Mouse (Mus musculus) heart, postnatal 25 days (tissue): ENCODE results near the gene Pradc1. TPM values are rescaled to one million over a fixed set of nuclear protein-coding genes. Genes with fewer than 3 reads are reported as not detected.
"Not testable (repeated sequence)": the region's sequence is repeated elsewhere in the genome, so short reads cannot be mapped to it uniquely, and the experiment has no call there.

Experiments
- DNase-seq: peaks from one replicate; pipeline ENCODE4 v3.0.0; 2022; ENCODE audit warnings: low spot score
- intact Hi-C: fragments of 180-260 bp; cut with DNase I; formaldehyde crosslinking; loops from one replicate; pipeline ENCODE4 v1.15.1; 2025
- total RNA-seq, 2 experiments: library from RNA; stranded (reverse); gene quantifications; 2 replicates each; pipeline ENCODE4 v1.2.3; 2021

The Pradc1 gene
- total RNA-seq, 2 experiments from 2014 or later, result 10.2 to 13.8 TPM

DNA sequence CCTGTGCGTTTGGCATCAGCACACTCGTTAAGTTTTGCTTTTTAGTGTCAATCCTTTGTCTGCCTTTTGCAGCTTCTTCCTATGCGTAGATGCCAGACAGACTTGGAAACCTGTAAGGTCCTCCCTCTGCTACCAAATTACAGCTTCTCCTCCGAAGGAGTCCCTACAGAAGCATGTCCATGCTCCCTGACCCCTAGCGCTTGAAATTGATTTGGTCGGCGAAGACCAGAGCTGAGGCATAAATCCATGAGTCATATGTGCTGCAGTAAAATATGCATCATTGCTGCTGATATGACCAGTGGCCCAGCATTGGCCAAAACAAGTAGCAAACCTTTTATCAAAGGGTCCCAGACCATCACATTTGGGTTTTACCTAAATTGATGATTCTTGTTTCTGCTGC is 1.0 kb upstream of the Pradc1 start:
- intact Hi-C loops, result loop anchor here (10.0 kb wide), 2 partner anchors 132 to 462 kb away; partner anchors contain the start of genes Alms1, Nat8f1 and Tprkb

DNA sequence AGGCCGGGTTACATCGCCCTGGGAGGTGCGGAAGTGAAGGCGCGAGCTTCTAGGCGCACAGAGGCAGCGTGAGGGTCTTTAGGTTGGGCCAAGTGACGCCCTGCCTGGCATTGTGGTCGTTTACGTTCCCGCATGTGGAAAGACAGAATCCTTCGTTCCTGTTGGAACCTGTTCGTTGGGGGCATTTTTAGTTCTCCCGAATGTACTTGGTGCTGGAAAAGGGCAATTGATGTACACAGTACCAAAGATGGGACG is 568 bp upstream of the Pradc1 start:
- no peak for DNase-seq
- intact Hi-C loops, result loop anchor here (10.0 kb wide), 2 partner anchors 132 to 462 kb away; partner anchors contain the start of genes Alms1, Nat8f1 and Tprkb

More for the DNA sequence above, 1.0 kb upstream of the Pradc1 start:
- no peak for DNase-seq

DNA sequence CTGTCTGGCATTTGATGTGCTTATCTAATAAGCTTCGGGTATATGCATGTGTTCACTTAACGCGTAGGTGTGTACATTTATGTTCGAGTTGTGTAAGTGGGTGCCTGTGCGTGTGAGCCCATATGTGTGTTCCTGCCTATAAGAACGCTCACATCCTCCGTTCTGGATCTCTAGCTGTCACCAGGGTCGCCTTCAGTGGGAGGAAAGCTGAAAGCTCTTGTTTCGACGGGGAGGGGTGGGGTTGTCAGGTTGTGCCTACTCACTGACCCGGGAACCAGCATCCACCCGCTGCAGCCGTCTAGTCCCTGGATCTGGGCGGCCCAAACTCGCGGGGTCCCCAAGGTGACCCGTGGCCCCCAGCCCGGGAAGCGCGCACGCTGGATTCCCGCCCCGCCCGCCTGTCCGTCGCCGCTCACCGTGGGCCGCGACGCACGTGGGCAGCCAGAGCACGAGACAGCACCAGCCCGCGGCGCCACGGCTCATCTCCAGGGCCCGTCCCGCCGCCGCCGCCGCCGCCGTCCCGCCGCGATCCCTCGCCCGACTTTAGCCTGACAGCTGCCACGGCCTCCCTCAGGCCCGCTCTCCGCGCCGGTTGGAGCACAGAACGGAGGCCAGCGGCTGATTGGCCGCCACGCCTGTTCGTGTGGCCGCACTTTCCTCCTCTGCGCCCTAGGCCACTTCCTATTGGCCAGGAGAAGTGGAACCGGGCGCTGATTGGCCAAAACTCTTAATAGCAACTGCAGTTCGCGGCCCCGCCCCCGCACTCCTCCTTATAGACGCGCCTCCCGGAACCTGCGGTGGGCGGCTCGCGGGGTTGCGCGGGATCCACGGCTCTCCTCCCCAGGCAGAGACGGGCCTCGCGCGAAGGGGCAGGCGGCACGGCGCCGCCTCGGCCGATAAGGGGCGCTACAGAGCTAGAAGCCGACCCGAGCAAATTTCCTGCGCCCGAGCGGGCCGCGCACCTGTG is 790 bp downstream of the Pradc1 start, which contains the start of gene Cct7:
Cct7 (plus strand) TSS at position 818 of the 967 bp plus-strand sequence.
- intact Hi-C loops, result loop anchor here (10.0 kb wide), 2 partner anchors 134 to 464 kb away; partner anchors contain the start of genes Alms1, Nat8f1 and Tprkb
- peak; percentile 98 for DNase-seq

DNA sequence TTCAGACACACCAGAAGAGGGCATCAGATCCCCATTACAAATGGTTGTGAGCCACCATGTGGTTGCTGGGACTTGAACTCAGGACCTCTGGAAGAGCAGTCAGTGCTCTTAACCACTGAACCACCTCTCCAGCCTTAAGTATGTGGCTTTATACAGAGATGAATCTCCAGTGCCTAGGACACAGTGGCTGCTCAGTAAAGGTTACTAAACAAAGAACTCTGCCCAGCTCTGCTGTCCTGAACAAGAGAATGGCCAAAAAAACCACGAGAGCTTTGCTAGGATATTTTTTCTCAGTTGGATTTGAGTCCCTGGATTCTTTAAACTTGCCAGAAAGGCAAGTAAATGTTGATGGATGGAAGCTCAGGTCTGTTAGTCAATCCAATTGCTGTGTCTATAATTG is 1.6 kb downstream of the Pradc1 start:
- intact Hi-C loops, result loop anchor here (10.0 kb wide), 2 partner anchors 135 to 465 kb away; partner anchors contain the start of genes Alms1, Nat8f1 and Tprkb
- DNase-seq, result not testable (repeated sequence)

DNA sequence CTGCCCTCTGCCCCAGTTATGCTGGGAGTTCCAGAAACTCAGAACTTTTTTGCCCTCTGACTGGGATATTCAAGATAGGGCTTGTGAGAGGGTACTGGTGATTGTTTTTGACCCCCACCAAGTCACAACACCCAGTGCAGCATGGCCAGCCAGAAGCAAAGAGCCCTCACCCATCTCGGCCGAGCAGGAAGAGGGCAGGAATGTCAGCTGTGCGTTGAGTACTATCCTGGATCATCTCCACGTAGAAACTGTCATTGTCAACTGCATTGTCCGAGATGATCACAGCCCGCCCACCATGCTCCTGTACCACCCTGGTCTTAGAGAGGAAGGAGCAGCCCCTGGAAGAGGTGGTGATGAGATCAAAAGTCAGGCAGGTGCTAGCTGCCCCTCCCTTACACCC is 4.4 kb downstream of the Pradc1 start:
- intact Hi-C loops, result no loop called here

DNA sequence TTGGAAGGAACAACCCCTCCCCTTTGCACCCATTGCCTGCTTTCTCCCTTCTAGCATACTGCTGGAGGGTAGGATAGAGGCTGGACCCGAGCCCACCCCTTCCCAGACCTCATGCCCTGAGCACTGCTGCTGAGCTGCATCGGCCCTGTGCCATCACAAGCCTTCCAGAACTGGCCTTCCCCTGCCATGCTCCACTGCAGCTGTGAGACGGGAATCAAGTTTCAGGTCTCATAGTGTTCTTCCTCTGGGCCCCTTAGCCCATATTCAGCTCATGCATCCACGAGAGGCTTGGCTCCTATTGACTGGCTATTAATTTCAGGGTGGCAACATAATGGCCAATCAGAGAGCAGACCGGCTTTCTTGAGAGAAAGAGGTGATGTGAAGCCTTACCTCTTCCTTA is 6.5 kb downstream of the Pradc1 start:
- no peak for DNase-seq

More for the DNA sequence above, 4.4 kb downstream of the Pradc1 start:
- no peak for DNase-seq

DNA sequence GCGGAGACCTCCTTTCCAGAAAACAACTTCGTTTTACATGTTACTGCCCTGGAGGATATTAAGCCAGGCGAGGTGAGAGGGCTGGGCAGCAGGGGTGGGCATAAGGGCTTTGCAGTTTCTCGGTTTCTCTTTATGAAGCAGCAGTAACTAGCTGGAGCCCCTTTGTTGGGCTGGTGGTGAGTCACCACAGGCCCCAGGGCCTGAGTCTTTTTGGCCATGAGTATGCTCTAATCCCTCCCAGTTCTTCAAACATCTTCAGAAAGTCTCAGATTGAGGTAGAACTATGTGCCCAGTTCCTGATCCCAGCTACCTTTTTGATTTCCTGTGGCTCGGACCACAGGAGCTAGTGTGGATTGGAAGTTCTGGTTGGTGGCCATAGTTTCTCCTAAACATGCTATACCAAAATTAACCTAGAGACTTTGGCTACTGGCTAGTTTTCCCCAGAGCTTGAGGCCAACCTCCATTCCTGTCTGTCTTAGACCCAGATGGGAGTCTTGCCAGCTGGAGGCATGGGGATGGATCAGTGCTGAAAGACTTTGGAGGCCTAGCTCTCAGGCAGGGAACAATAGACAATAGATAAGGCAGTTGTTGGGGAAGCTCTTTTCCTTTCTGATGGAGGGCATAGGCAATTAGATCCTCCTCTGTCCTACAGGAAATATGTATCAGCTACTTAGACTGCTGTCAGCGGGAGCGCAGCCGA is 7.4 kb downstream of the Pradc1 start:
- intact Hi-C loops, result no loop called here
- DNase-seq, result no peak

More for the DNA sequence above, 6.5 kb downstream of the Pradc1 start:
- intact Hi-C loops, result no loop called here

DNA sequence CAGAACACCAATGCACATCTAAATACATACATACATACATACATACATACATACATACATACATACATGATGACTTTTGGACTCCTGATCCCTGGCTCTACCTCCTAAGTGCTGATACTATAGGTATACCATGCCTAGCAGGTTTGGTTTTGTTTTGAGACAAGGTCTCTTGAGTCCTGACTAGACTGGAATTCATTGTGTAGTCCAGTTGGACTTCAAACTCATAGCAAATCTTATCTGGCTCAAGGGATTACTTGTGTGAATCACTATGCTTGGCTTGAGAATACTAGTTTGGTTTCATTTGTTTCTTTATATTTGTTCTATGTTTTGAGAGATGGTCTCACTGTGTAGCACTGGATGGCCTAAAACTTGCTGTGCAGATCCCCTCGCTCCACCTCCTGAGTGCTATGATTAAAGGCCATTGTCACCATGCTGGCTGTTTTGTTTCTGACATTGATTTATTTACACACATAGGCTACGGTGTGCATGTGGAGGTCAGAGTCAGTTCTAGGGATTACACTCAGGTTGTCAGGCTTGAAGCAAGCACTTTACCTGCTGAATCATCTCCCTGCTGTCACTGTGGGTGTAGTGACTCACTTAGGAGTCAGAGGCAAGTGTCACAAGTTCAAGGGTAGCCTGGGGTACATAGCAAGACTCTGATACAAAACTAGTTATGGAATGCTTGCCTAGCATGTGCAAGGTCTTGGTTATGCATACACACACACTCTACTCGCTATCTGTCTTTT is 8.1 kb downstream of the Pradc1 start:
- DNase-seq, result no peak
- intact Hi-C loops, result no loop called here

DNA sequence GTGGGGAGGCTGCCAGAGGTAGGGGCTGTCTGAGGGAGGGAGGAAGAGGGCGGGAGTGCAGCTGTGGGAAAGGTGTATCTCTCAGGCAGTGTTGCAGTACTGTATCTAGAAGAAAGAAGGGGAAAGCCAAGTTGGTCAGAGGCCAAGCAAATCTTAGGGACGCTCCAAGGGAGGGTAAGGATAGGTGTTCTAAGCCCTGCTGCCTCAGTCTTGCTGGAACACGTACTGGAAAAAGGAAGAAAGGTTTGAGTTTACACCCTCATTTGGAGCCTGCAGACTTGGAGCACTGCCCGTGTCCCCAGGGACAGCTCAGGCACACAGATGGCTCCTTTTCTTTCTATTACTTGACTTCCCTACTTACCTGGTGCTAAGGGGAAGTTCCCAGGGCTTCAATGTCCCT is 10.6 kb downstream of the Pradc1 start:
- intact Hi-C loops, result no loop called here
- no peak for DNase-seq

DNA sequence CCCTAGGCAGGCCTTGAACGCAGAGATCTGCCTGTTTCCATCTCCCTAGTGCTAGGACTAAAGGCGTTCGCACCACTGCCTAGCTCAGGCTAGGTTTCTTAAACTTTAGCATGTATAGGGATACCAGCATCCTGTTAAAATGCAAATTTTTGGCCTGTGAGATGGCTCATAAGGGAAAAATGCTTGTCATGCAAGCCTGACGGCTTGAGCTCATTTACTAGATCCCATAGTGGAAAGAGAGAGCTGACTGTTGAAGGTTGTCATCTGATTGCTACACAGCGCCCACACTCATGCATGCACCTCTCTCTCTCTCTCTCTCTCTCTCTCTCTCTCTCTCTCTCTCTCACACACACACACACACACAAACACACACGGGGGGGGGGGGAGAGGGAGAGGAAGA is 15.1 kb downstream of the Pradc1 start:
- intact Hi-C loops, result no loop called here
- DNase-seq, result no peak

DNA sequence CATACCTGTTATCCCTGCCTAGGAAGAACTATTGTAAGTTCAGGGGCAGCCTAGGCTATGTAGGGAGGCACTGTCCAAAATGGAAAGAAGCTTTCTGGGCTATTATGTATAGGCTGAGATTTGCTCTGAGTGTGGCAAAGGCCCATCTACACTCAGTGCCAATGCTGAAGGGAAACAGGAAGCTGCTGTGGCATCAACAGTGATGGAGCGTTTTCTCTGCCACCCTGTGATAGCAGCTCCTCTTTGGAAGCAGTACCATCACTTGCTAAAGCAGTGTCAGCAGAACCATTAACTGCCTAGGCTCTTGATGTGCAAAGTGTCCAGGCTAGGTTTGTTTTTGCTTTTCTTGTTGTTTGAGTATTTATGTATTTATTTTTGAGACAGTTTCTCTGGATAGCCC is 15.6 kb downstream of the Pradc1 start:
- no peak for DNase-seq
- intact Hi-C loops, result no loop called here

DNA sequence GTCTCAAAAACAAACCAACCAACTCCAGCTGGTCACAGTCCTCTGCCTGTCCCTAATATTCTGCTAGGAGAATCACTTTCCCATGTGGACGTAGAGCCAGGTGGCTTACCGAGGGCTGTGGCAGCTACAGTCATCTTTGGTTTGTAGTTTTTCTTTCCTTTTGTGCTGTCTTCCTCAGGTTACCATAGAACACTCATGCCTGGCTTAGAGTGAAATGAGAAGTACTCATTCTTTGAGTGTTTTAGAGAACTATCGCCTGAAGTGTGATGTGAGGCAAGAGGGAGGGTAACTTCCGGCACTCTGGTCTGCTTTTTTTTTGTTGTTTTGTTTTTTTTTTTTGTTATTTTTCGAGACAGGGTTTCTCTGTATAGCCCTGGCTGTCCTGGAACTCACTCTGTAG is 17.9 kb downstream of the Pradc1 start:
- DNase-seq, result no peak
- intact Hi-C loops, result no loop called here

DNA sequence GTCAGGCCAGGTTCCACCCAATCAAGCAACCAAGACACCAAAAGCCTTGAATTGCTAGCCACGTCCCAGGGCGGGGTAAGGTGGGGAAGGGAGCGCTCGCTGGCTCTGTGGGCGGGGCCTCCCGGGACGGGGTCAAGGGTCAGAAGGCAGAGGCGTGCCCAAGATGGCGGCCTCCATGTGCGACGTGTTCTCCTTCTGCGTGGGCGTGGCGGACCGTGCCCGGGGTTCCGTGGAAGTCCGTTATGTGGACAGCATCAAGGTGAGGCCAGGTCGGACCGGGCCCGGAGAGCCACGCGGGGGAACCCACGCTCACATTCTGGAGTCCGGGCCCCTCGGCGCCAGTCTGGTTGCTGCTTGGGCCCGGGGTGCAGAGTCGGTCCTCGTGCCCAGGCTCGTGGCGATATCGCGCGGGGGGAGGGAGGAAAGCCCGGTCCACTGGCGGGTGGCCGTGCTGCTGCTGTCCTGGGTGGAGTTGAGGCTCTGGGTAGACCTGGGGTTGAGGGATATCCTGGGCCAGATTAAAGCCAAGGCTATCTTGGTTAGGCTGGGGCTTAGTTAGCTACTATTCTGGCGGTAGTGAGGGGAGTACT is 19.8 kb downstream of the Pradc1 start, which contains the start of gene Smyd5:
Smyd5 (plus strand) TSS at position 148 of the 590 bp plus-strand sequence.
- intact Hi-C loops, result no loop called here

DNA sequence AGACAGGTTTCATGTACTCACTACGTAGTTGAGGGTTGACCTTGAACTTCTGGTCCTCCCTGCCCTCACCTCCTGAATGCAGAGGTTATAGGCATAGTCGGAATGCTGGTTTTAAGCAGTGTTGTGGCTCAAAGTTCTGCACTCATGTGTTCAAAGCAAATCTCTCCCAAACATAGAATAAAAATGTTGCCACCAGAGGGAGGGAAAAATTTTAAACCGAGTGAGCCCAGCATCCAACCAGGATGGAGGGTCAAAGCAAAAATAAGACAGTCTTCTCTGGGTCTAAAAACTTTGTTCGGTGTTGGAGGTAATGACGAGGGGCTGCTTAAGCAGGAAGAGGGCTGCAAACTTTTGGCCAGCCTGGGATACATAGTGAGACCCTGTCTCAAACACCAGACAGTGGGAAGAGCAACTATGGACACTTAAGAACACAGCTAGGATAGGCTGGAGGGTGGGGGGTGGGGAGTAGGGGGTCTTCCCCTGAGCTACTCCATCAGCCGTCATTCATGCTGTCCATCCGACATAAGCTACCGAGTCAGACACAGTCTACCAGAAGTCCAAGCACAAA is 20.4 kb downstream of the Pradc1 start:
- DNase-seq, result no peak
- intact Hi-C loops, result no loop called here

More for the DNA sequence above, 19.8 kb downstream of the Pradc1 start, which contains the start of gene Smyd5:
- DNase-seq, result peak; percentile 57

DNA sequence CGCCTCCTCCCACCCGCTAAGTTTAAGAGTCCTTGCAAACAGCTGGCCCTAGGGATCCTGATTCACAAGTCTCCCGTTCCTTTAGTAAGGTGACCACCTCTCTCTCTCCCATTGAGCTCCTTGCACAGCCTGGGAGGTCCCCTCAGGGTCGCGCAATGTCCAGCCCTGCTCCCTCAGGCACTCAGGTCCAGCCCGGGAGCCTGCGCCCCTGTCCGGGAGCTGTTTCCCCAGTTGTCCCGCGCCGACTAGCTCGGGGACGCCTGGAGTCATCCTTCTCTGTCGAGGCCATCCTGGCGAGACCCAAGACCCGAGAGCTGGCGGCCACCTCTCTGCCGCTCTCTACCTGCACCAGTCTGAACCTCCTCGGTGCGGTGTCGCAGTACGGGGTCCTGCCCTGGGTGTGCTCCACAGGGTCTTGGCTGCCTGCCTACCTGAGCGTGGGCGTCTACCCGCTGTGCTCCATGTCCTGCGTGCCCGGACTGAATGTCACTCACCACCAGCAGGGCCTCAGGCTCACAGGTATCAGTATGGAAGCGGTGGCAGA is 27.9 kb downstream of the Pradc1 start, which contains the start of gene Noto:
Noto (plus strand) TSS at position 51 of the 544 bp plus-strand sequence.
- intact Hi-C loops, result no loop called here
- no peak for DNase-seq

DNA sequence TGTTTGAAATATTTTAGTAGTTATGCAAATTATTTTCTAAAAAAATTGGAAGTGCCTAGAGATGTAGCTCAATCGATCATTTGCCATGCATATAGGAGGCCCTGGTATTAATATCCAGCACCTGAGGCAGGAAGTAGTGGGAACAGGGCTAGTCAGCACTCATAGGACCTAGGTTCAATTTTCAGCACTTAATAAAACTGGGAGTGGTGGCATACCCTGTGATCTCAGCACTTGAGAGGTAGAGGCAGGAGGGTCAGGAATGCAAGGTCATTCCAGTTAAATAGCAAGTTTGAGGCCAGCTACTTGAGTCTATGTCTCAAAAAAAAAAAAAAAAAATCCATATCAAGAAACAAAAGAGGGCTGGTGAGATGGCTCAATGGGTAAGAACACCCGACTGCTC is 32.6 kb downstream of the Pradc1 start:
- no peak for DNase-seq
- intact Hi-C loops, result no loop called here

DNA sequence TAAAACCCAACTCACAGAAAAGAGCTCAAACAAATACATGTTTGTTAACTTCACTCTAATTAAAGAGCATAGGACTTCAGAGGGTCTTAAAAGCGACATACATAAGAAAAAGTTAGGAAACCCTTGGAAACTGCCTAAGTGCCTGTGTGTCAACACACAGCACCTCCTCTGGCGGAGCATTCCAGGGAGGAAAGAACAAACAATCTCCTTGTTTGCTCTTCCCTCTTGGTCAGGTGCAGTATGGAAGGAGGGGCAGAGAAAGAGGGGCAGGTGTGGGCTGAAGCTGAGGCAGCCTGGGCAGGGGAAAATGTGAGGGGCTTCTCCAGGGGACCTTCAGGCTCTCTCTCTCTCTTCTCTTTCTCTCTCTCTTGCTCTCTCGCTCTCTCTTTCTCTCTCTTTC is 35.9 kb downstream of the Pradc1 start:
- intact Hi-C loops, result no loop called here
- DNase-seq, result no peak

DNA sequence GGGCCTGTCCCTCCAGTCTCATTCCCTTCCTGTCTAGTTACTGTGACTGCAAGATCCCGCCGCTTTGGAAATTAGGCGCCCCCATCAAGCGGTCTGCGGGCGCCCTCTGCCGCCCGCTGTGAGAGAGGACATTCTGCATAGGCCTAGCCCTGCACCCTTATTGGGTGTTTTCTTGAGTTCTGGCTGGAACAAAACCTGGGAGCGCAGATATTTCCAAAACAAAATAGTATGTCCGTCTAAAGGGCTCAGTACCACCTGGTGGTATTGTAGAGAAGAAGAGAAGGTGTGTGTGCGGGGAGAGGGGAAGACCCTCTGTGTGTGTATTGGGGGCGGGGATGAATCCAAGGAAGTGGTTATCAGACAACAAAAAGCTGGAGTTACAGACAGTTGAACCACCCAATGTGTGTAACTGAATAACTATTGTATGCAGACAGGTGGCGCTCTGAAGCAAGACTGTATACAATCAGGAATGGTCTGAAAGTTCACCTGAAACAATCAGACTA is 40.9 kb downstream of the Pradc1 start:
- intact Hi-C loops, result loop anchor here (1.0 to 5.0 kb wide), 2 partner anchors 149 to 251 kb away; no protein-coding TSS in a partner anchor
- peak; percentile 21 for DNase-seq

DNA sequence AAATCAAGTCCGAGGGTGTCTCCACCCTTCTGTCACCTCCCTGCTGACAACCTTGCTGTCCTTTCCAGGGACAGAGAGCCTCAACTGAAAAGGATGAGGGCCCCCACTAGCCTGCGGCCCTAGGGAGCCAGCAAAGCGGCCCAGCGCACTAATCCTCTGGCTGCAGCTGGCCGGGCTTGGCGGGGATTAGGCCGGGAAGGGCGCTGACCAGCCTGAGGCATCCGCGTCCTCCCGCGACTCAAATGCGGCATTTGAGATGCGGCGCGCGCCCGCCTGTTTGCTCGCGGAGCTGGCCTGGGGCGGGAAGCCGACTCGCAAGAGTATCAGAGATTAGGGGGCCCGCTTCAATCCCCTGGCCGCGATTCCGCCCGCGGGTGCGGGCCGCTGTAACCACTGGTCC is 42.8 kb downstream of the Pradc1 start:
- DNase-seq, result no peak

More for the DNA sequence above, 42.8 kb downstream of the Pradc1 start:
- intact Hi-C loops, result no loop called here
